Mouse (Mus musculus) spleen, postnatal 10 days (tissue): ENCODE results near the gene Spp1.
"Not testable (repeated sequence)": the region's sequence is repeated elsewhere in the genome, so short reads cannot be mapped to it uniquely, and the experiment has no call there.

Source experiments
- DNase-seq, 2 experiments: peaks; one replicate each; pipeline ENCODE4 v3.0.0; 2021 to 2022; ENCODE audit warnings: low spot score in 2 of 2

The Spp1 gene

GRCm38 (mm10) chr5:104433968-104434565 is 851 bp upstream of the Spp1 start:
- no peak for DNase-seq

GRCm38 (mm10) chr5:104436406-104437076 is 1.6 kb downstream of the Spp1 start:
- no peak for DNase-seq

- DNase-seq = no peak
Observed at GRCm38 (mm10) chr5:104442396-104442795, 7.5 kb downstream of the Spp1 start.

- no peak for DNase-seq
Observed at GRCm38 (mm10) chr5:104442850-104443249, 7.9 kb downstream of the Spp1 start.

- DNase-seq = peak in 1 of 2 experiments; percentile 19
Observed at GRCm38 (mm10) chr5:104446156-104446555, 11.2 kb downstream of the Spp1 start.

- not testable (repeated sequence) for DNase-seq
Observed at GRCm38 (mm10) chr5:104448346-104448745, 13.4 kb downstream of the Spp1 start.

- no peak for DNase-seq
Observed at GRCm38 (mm10) chr5:104449491-104449890, 14.6 kb downstream of the Spp1 start.

- DNase-seq = no peak
Observed at GRCm38 (mm10) chr5:104453075-104453474, 18.2 kb downstream of the Spp1 start.

- DNase-seq = no peak
Observed at GRCm38 (mm10) chr5:104454564-104454963, 19.6 kb downstream of the Spp1 start.

GRCm38 (mm10) chr5:104458832-104459705 is 24.2 kb downstream of the Spp1 start, which contains the start of gene Pkd2:
Gene Pkd2 (plus strand): TSS chr5:104459450.
- peak in 1 of 2 experiments; percentile 19 for DNase-seq

- peak in 1 of 2 experiments; percentile 13 for DNase-seq
Observed at GRCm38 (mm10) chr5:104459706-104460455, 25.0 kb downstream of the Spp1 start.

- DNase-seq = no peak
Observed at GRCm38 (mm10) chr5:104460456-104460838, 25.5 kb downstream of the Spp1 start.

GRCm38 (mm10) chr5:104460856-104461255 is 25.9 kb downstream of the Spp1 start:
- no peak for DNase-seq

GRCm38 (mm10) chr5:104465279-104465678 is 30.4 kb downstream of the Spp1 start:
- DNase-seq = no peak

- no peak for DNase-seq
Observed at GRCm38 (mm10) chr5:104465731-104466130, 30.8 kb downstream of the Spp1 start.

GRCm38 (mm10) chr5:104466816-104467215 is 31.9 kb downstream of the Spp1 start:
- no peak for DNase-seq

GRCm38 (mm10) chr5:104468586-104468985 is 33.7 kb downstream of the Spp1 start:
- no peak for DNase-seq

- no peak for DNase-seq
Observed at GRCm38 (mm10) chr5:104470981-104471391, 36.1 kb downstream of the Spp1 start.

GRCm38 (mm10) chr5:104472371-104472770 is 37.5 kb downstream of the Spp1 start:
- no peak for DNase-seq

- DNase-seq = no peak
Observed at GRCm38 (mm10) chr5:104480367-104480766, 45.4 kb downstream of the Spp1 start.

- DNase-seq = no peak
Observed at GRCm38 (mm10) chr5:104482856-104483255, 47.9 kb downstream of the Spp1 start.
